Mouse (Mus musculus) CD4-positive naive resting alpha-beta T cell, adult 57 days (primary cell): ENCODE measurements around the gene Slc39a1. TPM values are rescaled to one million over a fixed set of nuclear protein-coding genes. Genes with fewer than 3 reads are reported as not detected.

Experiments used
- total RNA-seq: library from RNA; stranded (reverse); gene quantifications from one replicate; pipeline ENCODE4 v1.2.4, GENCODE M21; 2023

Gene Slc39a1
- total RNA-seq: 22.3 TPM

DNA sequence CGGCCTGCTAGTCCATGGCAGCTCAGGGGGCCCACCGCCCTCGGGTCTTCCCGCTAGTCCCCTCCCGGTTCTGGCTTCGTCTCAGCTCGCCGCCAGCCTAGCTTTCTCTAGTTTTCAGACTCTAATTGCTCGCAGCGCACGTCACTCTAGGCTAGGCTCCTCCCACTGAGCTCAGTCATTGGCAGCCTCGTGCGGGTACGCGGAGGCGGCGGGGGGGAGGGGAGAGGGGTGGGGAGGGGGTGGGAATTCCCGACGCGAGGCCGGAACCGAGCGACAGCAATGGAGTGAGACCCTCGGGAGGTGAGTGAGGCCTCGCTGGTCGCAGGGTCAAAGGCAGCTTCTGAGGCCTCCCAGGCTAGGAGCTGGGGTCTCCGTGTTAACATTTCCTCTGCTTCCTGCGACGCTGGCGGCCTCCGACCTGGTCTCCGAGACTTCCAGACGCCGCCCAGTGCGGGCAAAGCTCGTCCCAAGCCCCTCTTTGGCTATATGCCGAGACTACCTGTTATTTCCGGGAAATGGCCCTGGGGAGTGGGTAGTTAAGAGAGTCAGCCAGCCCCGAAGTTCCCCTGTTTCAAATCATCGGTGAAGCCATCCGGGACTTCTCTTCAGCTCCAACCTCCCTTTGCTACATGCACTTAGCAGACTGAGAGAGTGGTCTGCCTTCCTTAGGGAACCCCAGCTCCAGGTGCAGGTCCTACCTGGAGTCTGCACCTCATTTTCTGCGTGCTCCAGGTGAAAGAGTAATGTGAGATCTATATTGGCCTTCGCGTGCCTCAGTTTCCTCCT, at the start of gene Slc39a1:
Gene Slc39a1, plus strand, starts transcription at position 213 of the 786 bp plus-strand sequence.

DNA sequence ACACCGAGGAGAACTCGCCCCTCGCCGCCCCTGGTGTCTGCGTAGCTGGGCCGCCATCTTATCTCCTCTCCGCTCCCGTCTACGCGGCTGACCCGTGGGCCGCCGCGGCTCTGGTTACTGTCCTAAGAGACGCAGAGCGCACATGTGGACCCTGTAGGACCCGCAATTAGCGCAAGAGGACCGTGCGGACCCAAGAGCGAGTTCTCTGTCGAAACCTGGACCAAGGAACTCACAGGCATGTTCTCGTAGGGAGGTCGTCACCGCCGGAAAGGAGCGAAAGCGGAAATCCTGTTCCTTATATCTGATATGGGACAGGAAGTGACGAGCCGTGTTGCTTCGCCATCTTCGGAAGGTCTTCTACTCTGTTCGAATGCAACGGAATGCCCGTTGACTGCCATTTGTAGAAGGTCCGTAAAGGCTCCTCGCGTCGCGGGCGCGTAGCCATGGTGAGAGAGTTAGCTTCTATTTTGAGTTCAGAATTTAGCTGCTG, 34.5 kb upstream of the Slc39a1 start, which contains the start of the genes Rps27 and Rab13:
Gene Rps27, minus strand, starts transcription at position 275 of the 490 bp plus-strand sequence.
Gene Rab13, plus strand, starts transcription at position 319 of the 490 bp plus-strand sequence.

DNA sequence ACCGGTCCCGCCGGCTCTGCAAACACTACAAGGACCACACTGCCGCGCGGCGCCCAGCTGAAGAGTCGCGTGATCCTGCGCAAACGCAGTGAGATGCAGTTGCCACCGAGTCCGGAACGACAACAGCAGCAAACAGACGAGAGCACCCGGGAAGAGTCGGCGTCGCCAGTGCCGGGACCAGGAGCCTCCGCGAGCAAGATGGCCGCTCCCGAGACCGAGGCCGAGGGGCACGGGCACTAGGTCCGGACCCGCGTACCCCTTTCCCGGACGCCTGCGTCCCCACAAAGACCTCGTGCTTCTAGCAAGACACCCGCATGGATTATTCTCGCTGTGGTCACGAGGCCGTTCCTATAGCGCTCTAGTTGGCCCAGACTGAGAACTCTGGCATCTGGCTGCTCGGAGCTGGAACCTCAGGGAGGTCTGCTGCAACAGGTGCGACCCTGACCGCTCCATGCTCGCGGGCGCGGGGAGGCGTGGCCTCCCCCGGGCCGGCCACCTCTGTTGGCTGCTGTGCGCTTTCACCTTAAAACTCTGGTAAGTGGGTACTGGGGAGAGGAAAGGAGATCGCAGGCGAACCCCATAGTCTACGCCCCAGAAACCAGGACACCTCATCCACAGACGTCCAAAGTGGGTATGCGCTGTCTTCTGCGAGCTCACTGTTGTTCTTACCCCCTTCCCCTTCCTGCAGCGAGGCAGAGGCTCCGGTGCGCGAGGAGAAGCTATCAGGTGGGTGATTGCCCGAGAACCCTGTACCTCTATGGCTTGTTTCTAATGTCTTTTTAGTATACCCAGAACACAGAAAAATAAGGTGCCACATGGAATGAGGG, 16.3 kb upstream of the Slc39a1 start, which contains the start of gene Jtb:
Gene Jtb, plus strand, starts transcription at position 91 of the 827 bp plus-strand sequence.

DNA sequence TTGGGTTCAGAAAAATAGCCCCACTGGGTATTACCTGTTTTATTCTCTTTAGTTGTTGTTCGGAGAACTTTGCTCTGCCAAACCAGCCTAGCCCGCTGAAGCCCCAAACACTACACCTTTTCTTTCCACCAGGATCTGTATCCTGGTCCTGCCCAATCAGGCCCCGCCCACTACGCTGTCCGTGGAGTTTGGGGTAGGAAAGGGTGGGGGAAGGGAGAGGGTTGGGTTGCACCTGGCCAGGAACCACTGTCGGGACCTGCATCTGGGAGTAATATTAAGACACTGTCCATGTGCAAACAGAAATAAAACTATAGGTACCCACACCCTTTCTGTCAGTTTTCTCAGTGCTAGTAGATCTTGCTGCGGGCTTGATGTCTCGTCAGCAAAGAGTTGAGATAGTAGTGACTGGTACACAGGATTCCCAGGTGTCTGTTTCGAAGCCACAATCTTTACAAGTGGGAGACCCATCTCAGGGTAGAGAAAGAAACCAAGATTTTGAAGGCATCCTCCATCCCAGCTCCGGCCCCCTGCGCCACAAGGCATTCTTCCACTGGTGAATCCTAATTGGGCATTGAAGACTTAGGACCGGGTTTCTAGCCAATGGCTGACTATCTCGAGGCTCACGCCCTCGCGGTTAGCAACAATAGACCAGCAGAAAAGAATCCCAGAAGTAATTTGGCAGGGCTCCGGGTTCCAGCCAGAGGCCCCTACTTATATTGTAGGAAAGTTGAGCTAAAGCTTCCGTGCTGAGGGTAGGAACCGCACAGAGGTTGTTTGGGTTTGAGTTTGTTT, 4.8 kb upstream of the Slc39a1 start, which contains the start of gene Creb3l4:
Gene Creb3l4, minus strand, starts transcription at position 529 of the 792 bp plus-strand sequence.

DNA sequence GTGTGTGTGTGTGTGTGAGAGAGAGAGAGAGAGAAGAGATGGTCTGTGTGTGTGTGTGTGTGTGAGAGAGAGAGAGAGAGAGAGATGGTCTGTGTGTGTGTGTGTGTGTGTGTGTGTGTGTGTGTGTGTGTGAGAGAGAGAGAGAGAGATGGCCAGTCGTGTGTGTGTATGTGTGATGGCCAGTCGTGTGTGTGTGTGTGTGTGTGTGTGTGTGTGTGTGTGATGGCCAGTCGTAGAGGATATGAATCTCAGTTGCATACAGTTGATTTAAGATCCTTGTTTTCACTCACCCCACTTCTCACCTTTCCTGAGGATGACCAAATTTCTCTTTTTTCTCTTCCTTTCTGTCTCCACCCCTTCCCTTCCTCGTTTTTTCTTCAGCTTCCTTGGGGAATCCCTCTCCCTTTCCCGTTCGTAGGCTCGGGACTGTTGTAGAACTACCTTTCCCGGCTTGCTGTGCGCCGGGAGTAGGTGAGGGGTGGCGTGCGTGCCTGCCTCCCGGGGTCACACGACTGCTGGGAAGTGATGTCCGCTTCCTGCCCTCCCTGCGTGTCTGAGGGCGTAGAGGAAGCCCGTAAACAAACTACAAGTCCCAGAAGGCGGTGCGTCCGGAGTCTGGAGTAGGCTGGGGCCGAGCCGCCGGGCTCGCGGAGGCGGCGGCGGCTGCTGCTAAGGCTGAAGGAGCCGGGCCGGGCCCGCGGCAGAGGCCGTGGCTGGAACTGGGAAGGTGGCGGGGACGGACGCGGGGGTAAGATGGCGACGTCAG, 5.9 kb downstream of the Slc39a1 start, which contains the start of gene Crtc2:
Gene Crtc2, plus strand, starts transcription at position 511 of the 766 bp plus-strand sequence.

DNA sequence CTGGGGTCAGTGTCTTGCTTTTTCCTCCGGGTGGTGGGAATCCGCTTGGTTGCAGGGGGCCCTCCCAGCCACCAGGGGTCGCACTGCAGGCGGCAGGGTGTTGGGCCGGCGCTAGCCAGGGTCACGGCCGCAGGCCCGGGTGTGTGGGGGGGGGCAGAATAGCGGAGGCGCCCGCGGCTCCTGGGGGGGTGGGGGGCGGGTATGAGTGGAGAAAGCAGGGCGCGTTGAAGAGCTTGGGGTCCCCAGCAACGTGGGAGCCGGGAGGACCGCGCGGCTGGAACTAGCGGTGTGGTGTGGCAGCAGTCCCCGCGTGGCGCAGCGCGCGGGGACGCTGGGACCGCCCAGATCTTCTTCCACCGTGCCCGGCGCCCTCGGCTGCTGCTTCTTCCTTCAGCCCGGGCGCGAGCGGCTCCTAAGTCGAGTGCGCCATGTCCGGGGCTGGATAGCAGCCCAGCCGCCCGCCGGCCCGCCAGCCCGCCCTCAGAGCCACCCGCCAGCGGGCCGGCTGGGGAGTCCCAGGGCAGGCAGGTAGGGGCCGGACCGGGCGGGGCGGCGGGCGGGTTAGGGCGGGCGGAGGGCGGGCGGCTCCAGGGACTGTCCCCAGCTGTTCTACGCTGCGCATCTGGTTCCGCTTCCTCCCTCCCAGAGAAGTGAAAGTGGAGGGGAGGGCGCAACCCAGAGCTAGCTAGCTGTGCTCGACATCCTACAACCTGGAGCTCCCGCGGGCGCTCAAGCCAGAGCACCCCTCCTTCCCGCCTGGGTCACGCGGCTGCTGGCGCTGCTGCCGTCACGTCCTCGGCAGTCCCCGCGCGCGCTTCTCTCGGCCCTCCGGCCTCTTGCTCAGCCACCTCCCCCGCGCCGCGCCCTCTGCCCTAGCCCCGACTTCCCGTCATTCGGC, 17.3 kb downstream of the Slc39a1 start, which contains the start of gene Dennd4b:
Gene Dennd4b, plus strand, starts transcription at position 152 of the 898 bp plus-strand sequence.

DNA sequence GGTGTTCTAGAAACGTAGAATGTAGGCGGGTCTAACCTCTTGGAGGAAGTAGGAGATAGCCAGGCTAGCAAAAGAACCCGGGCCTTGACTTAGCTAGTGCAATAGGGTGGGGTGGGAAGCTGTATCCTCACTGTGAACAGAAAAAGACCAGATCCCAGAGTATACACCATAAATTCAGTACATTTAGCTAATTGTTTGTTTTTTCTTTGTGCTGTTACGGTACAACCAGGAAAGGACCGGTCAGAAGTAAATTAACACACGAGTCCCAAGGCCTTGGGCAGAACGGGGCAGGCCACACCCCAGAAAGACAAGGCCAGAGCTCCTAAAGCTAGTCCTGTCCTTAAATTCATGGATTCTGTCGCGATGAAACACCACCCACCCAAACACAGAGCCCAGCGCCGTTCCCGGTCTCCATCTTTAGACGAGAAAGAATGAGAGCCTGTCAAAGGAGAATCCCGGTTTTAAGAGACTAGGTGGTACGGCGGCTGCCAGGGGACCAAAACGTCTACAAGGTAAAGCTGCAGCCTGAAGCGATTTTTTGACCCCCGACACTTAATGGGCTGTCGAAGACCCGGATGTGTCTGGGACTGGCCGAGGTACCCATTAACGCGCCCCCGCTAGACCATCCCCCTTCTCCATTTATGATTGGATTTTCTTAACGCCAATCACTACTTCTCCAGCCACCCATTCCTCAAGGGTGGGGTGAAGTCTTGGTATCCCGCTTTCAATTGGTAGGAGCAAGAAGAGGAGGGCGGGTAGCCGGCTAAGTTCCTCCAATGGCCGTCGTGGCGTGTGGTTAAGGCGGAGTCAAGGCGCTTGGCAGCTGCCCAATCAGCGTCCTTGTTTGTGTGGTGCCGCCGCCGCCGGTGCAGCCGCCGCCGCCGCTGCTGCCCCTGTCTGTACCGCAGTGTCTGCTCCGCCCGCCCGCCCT, 44.6 kb downstream of the Slc39a1 start, which contains the start of gene Gatad2b:
Gene Gatad2b, plus strand, starts transcription at position 834 of the 931 bp plus-strand sequence.

Other genes starting within 250 kb of the Slc39a1 start
- gene Hax1, start 249.4 kb upstream of the Slc39a1 start, total RNA-seq: 58.9 TPM
- 96.2 TPM for gene 4933434E20Rik, start 196.5 kb upstream of the Slc39a1 start, total RNA-seq
- 246 TPM for gene Ubap2l, start 195.5 kb upstream of the Slc39a1 start, total RNA-seq
- gene Tpm3, start 175.5 kb upstream of the Slc39a1 start, total RNA-seq: 627 TPM
- 0.95 TPM for gene Nup210l, start 144.0 kb upstream of the Slc39a1 start, total RNA-seq
- gene Rps27, start 34.5 kb upstream of the Slc39a1 start, total RNA-seq: 11,754 TPM
- 1.2 TPM for gene Rab13, start 34.5 kb upstream of the Slc39a1 start, total RNA-seq
- 75.2 TPM for gene Jtb, start 16.6 kb upstream of the Slc39a1 start, total RNA-seq
- gene Creb3l4, start 4.7 kb upstream of the Slc39a1 start, total RNA-seq: not detected
- 123 TPM for gene Crtc2, start 6.0 kb downstream of the Slc39a1 start, total RNA-seq
- gene Dennd4b, start 17.0 kb downstream of the Slc39a1 start, total RNA-seq: 67.2 TPM
- gene Gatad2b, start 45.0 kb downstream of the Slc39a1 start, total RNA-seq: 122 TPM
- 1.3 TPM for gene Slc27a3, start 141.8 kb downstream of the Slc39a1 start, total RNA-seq
- 52.6 TPM for gene Ints3, start 185.4 kb downstream of the Slc39a1 start, total RNA-seq
- 1.6 TPM for gene Npr1, start 217.7 kb downstream of the Slc39a1 start, total RNA-seq
- 84.0 TPM for gene Ilf2, start 228.0 kb downstream of the Slc39a1 start, total RNA-seq
- 42.1 TPM for gene Snapin, start 242.9 kb downstream of the Slc39a1 start, total RNA-seq